Mouse (Mus musculus): Measurements from ENCODE around the gene Cyp4a10. TPM values are rescaled to one million over a fixed set of nuclear protein-coding genes. Genes with fewer than 3 reads are reported as not detected.
"Not testable (repeated sequence)": the region's sequence is repeated elsewhere in the genome, so short reads cannot be mapped to it uniquely, and the experiment has no call there.

The Cyp4a10 gene
- total RNA-seq (2021), result under 1 TPM in 1 of 2 experiments, not detected in 1; 0.19 TPM
- long read RNA-seq, experiment 1, result 0 reads
- long read RNA-seq, experiment 2, result 0 reads

GRCm38 (mm10) chr4:115518000-115518399 lies at the start of gene Cyp4a10:
Cyp4a10 (plus strand) TSS chr4:115518264.
- DNase-seq (ENCODE audit: low spot score), result not testable (repeated sequence)

DNA sequence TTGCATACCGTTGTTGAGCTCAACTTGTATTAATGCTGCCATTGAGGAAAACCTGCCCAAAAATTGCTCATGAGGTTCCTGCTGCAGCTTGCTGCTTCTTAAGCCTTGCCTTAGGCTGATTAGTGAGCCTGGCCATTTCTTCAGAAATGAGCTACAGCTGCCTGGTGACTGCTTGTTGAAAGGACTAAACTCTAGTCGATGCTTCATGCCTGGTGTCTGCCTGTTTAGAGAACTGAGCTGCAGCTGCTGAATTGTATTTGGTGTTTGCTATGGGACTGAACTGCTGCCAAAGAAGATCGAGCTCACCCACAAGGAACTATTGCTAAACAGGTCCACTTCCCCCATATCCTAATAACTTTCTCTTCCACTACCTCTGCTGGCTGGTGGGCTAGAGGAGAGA lies 44.5 kb upstream of the Cyp4a10 start:
- not testable (repeated sequence) for DNase-seq (ENCODE audit: low spot score)

- peak; percentile 6 for DNase-seq (ENCODE audit: low spot score)
Measured at GRCm38 (mm10) chr4:115476051-115476450, 42.0 kb upstream of the Cyp4a10 start.

DNA sequence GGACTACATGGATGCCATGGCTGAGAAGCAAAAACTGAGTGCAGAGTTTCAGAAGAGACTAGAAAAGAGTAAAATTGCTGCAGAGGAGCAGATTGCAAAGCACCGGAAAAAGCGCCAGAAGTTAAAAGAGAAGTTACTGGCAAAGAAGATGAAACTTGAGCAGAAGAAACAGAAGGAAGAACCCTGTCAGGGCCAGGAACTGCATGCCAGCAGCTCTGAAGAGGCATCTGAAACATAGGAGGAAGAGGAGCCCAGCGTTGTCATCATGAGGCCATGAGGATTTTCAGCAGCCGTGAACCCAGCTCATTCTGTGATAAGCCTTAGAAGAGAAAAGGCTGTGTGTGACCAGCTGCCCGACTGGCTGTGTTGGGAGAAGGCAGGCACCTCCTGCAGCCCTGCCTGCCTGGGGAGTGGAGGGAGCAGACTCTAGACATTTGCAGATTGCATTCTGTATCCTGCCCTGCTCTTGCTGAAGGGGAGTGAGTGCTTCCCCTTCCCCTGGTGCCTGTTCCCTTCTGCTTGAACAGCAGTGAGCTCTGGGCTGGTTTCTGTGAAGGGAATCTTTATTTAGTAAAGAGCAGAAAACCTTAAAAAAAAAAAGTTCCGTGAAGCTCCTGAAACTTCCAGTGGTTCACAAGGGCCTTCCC lies 36.9 kb upstream of the Cyp4a10 start:
- no peak for DNase-seq (ENCODE audit: low spot score)

GRCm38 (mm10) chr4:115496001-115496400 lies 22.1 kb upstream of the Cyp4a10 start, which contains the start of gene Cyp4a14:
Cyp4a14 (minus strand) TSS chr4:115496142.
- no peak for DNase-seq (ENCODE audit: low spot score)

GRCm38 (mm10) chr4:115497466-115497865 lies 20.6 kb upstream of the Cyp4a10 start:
- no peak for DNase-seq (ENCODE audit: low spot score)

GRCm38 (mm10) chr4:115513964-115514363 lies 4.1 kb upstream of the Cyp4a10 start:
- not testable (repeated sequence) for DNase-seq (ENCODE audit: low spot score)

- no peak for DNase-seq (ENCODE audit: low spot score)
Measured at GRCm38 (mm10) chr4:115519444-115519843, 1.4 kb downstream of the Cyp4a10 start.

DNA sequence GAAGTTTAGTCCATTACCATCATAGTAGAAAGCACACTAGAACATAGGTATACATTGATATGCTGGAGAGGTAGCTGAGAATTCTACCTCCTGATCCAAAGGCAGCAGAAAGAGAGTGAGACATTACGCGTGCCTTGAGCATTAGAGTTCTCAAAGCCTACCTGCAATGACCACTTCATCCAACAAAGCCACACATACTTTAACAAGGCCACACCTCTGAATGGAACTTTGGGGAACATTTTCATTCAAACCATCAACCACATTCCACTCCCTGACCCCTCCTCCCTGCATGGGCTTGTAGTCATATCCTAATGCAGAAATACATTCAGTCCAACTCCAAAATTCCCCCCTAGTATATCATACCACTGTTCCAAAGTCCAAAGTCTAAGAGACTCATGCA lies 3.7 kb downstream of the Cyp4a10 start:
- DNase-seq (ENCODE audit: low spot score), result no peak

DNA sequence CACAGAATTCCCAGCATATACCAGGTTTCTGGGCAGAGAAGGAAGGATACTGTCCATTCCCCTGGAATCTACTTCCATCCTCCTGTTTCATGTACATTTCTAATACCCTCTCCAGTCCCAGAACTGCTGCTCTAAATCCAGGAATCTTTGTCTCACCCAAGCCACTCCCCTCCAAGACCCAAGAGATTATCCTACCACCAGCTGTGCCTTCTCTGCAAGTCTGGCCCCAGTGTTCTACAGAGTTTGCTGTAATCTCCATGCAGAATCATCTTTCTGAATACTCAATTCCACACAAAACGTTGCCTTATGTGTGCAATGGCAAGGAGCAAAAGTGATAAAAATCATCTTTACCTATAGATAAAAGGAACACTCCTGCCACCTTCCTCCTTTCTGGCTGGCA lies 27.0 kb downstream of the Cyp4a10 start:
- DNase-seq (ENCODE audit: low spot score), result no peak

- no peak for DNase-seq (ENCODE audit: low spot score)
Measured at GRCm38 (mm10) chr4:115546141-115546828, 28.2 kb downstream of the Cyp4a10 start.

DNA sequence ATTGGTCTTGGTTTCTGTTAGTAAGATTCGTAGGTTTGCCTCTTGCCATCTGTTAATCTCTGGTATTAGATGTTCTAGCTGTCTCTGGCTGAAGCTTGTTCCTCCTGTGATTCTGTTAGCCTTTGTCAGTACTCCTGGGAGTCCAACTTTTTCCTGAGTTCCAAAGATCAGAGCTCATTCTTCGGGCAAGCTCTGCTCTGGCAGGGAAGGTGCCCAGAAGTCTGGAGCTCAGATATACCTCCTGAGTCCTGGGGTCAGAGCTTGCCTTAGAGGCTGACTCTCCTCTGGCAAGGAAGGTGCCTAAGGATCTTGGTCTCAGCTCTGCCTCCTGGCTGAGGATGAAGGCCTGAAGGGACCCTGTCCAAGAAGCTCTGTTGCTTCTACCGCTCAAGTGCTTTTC lies 34.7 kb downstream of the Cyp4a10 start:
- DNase-seq (ENCODE audit: low spot score), result no peak

- DNase-seq (ENCODE audit: low spot score), result no peak
Measured at GRCm38 (mm10) chr4:115555513-115555912, 37.4 kb downstream of the Cyp4a10 start.

GRCm38 (mm10) chr4:115557861-115558561 lies 39.9 kb downstream of the Cyp4a10 start:
- no peak for DNase-seq (ENCODE audit: low spot score)

DNA sequence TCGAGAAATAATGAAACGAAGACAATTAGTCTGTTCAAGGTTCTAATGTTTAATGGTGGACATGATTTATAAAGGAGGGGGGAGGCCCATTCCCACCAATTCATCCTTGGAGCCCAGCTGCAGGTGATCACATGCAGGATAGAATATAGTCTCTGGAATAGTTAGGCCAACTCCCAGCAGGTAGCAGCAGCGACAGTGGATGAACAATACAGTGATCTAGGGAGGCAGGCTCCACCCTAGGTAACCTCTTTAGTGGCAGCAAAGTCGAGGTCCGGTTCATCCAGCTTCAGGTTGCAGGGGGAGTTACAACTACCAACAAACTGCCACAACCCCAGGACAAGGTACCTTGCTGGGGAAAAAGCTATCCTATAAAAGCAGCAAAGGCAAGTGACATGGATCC lies 43.2 kb downstream of the Cyp4a10 start:
- DNase-seq (ENCODE audit: low spot score), result not testable (repeated sequence)

- DNase-seq (ENCODE audit: low spot score), result no peak
Measured at GRCm38 (mm10) chr4:115563401-115563800, 45.3 kb downstream of the Cyp4a10 start, which contains the start of gene Cyp4a31. Cyp4a31 (plus strand) TSS chr4:115563649.

GRCm38 (mm10) chr4:115564469-115565225 lies 46.6 kb downstream of the Cyp4a10 start:
- not testable (repeated sequence) for DNase-seq (ENCODE audit: low spot score)

- DNase-seq (ENCODE audit: low spot score), result no peak
Measured at GRCm38 (mm10) chr4:115575255-115575654, 57.2 kb downstream of the Cyp4a10 start.

DNA sequence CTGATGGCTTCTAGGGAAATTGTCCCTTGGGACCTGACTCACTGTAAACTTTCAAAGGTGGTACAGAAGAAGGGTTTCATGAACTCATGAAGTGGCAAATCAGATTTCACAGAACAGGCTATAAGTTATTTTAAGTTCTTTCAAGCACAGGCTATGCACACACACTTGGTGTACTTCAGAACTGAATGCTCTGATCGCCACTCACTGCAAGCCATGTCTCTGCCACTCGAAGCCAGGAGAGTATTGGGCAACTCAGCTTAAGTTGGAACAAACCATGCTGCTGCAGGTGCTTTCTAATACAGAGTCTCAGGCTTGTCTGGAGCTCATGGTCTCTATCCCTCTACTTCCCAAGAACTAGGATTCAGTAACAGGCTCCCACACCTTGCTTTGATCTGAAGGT lies 57.7 kb downstream of the Cyp4a10 start:
- no peak for DNase-seq (ENCODE audit: low spot score)

DNA sequence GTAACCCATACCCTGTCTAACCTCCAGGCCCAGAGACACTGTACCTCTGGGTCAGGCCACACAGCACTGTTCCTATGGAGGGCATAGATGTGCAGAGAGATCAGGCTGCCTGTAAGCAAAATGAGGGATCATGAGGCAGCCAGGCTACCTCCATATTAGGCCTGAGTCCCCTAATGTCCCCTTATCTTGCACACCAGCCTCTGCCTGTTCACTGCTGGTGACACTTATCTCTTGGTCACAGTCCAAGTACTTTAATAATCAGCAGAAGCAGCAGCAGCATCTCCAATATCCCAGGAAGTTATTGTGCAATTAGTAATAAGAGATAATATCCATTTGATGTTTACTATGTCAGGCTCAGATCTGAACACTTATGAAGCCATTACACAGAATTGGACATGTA lies 65.0 kb downstream of the Cyp4a10 start:
- no peak for DNase-seq (ENCODE audit: low spot score)

Measured in gastrocnemius, adult 18-20 months (tissue).